Mouse (Mus musculus) adrenal gland, adult 2 months (tissue): Measurements from ENCODE around the gene Elf1. TPM values are rescaled to one million over a fixed set of nuclear protein-coding genes. Genes with fewer than 3 reads are reported as not detected.
"Not testable (repeated sequence)": the region's sequence is repeated elsewhere in the genome, so short reads cannot be mapped to it uniquely, and the experiment has no call there.

Experiments
- DNase-seq: peaks from one replicate; pipeline ENCODE4 v3.0.0; 2021
- polyA plus RNA-seq: library from polyadenylated mRNA; depleted of rRNA; stranded (reverse); fragments of >200 nt; gene quantifications from 2 replicates; pipeline ENCODE4 v1.2.3, GENCODE M21; 2012
- total RNA-seq, 2 experiments: library from RNA; stranded (reverse); gene quantifications; 2 replicates each; pipeline ENCODE4 v1.2.3; 2021

The Elf1 gene
- total and polyA plus RNA-seq, 3 experiments = 6.5 to 26.6 (median 18.0) TPM

DNA sequence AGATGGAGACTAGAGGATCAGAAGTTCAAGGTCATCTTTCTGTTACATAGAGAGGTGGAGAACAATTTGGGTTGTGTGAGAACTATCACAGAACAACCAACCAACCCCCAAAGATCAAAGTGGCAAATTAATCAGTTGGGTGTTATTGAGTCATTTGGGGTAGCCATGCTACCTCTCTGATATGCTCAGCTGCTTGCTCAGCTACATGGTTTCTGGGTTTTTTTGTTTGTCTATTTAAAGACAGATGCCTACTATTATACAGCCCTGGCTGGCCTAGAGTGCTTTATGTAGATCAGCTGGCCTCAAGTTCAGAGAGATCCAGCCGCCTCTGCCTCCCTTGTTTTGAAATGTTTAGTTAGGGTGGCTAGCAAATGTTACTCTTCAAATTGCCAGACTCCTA is 40.1 kb downstream of the Elf1 start:
- DNase-seq = no peak

DNA sequence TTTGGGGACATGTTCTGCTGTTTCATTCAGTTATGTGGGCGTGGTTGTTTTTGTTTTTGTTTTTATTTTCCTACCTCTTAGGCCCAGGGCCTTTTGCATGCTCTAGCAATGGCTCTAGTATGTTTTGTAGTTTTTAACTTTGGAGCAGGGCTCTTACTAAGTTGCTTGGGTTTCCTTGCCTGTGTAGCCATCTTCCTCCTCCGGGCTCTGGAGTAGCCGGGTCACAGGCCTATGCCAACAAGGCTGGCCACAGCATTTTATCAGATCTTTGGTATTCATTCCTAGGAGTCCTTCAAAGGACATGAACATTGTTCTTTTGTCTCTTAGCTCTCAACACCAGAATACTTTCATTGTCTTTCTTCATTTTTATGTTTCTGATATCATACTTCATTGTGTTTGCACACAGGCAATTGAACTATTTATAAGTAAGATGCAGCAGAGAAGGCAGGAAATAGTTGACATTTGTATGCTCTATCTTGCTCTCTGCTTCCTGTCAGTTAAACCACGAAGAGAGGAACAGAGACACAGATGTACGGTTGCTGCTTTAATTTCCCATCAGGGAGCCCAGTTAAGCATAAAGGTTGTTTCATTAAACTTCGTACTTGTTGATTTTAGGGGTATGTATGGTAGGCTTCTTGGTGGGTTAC is 40.6 kb downstream of the Elf1 start:
- no peak for DNase-seq

GRCm38 (mm10) chr14:79522387-79522786 is 41.4 kb downstream of the Elf1 start:
- DNase-seq = no peak

DNA sequence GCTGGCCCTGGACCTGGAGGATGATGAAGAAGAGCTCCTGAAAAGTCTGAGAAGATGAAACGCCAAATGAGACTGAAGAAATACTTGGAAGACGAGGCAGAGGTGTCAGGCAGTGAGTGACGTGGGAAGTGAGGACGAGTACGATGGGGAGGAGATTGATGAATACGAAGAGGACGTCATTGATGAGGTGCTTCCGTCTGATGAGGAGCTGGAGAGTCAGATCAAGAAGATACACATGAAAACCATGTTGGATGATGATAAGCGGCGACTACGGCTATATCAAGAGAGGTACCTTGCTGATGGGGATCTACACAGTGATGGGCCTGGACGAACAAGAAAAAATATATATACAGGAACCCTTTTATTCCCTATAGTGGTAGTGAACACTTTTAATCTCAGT is 45.1 kb downstream of the Elf1 start:
- DNase-seq = not testable (repeated sequence)

GRCm38 (mm10) chr14:79527704-79528103 is 46.7 kb downstream of the Elf1 start:
- no peak for DNase-seq

GRCm38 (mm10) chr14:79529581-79530554 is 48.9 kb downstream of the Elf1 start:
- DNase-seq = no peak

GRCm38 (mm10) chr14:79530761-79531160 is 49.8 kb downstream of the Elf1 start:
- no peak for DNase-seq

- DNase-seq = no peak
Observed at GRCm38 (mm10) chr14:79532036-79532776, 51.2 kb downstream of the Elf1 start.

GRCm38 (mm10) chr14:79533350-79533749 is 52.4 kb downstream of the Elf1 start:
- no peak for DNase-seq

- no peak for DNase-seq
Observed at GRCm38 (mm10) chr14:79534206-79534605, 53.2 kb downstream of the Elf1 start.

- not testable (repeated sequence) for DNase-seq
Observed at GRCm38 (mm10) chr14:79534656-79535055, 53.7 kb downstream of the Elf1 start.

GRCm38 (mm10) chr14:79535318-79535717 is 54.3 kb downstream of the Elf1 start:
- peak; percentile 28 for DNase-seq

- DNase-seq = no peak
Observed at GRCm38 (mm10) chr14:79536011-79536410, 55.0 kb downstream of the Elf1 start.

DNA sequence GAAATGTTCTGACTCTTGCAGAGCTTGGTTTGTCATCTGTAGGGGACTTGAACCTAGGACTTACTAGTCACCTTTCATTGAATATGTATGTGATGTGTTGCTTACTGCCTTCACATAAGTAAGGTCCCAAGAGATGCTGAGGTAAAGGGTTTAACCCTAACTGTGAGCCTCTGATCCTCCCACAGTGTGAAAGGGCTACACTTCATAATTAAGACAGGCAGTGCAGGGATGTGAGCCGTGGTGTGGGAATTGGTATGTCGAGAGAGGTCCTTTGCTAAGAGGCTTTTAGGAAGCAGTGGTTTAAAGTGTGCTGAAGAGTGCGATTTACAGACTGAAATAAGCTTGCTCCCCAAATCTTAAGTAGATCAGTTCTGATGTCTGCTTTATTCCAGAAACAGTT is 55.8 kb downstream of the Elf1 start:
- no peak for DNase-seq

DNA sequence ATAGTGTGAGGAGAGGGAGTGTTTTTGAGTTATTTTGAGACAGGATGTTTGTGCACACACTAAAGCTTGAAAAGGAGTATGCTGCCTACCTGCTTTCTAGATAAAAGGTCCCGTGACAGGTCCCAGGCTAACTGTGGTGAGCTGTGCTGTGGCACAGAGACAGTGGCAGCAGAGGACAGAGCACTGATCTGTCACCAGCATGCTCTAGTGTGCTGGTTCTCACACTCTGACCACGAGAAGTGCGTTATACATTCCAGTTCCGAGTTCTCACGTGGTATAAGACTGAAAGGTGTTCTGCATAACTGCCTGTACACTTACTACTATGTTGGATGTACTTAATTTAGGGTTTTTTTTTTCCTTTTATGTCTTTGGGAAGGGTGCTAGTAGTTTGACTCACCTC is 56.5 kb downstream of the Elf1 start:
- DNase-seq = no peak

GRCm38 (mm10) chr14:79537921-79538320 is 56.9 kb downstream of the Elf1 start:
- DNase-seq = no peak

- no peak for DNase-seq
Observed at GRCm38 (mm10) chr14:79541606-79542005, 60.6 kb downstream of the Elf1 start.

- peak; percentile 59 for DNase-seq
Observed at GRCm38 (mm10) chr14:79549343-79549742, 68.3 kb downstream of the Elf1 start.

- DNase-seq = no peak
Observed at GRCm38 (mm10) chr14:79551929-79552328, 70.9 kb downstream of the Elf1 start.

DNA sequence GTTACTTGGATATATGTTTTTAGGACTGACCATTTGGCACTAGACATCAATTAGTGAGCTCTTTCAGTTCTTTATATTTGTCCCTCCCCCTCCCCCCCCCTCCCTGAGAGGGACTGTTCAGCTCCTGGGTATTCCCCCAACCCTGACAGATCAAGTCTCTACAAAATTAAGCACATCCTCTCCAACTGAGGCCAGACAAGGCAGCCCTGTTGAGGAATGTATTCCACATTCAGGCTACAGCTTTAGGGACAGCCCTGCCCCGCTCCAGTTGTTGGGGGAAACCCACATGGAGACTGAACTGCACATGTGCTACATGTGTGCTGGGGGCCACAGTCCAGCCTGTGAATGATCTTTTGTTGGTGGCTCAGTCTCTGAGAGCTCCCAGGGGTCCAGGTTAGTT is 71.9 kb downstream of the Elf1 start:
- no peak for DNase-seq

GRCm38 (mm10) chr14:79557796-79558195 is 76.8 kb downstream of the Elf1 start:
- DNase-seq = no peak

GRCm38 (mm10) chr14:79562745-79563144 is 81.8 kb downstream of the Elf1 start:
- peak; percentile 65 for DNase-seq

GRCm38 (mm10) chr14:79564784-79565183 is 83.8 kb downstream of the Elf1 start:
- no peak for DNase-seq
